Mouse (Mus musculus) forebrain, embryonic 14.5 days (tissue): Measurements from ENCODE around the gene Cdx2. TPM values are rescaled to one million over a fixed set of nuclear protein-coding genes. Genes with fewer than 3 reads are reported as not detected.

Source experiments
- ATAC-seq: fragments of 200-750 bp; cut with Nextera tagmentation; 2 replicates; pipeline ENCODE4 v1.8.0; 2017; ENCODE audit warnings: mild to moderate bottlenecking, moderate library complexity
- DNase-seq: peaks from one replicate; pipeline ENCODE4 v3.0.0-alpha.2; 2015; ENCODE audit warnings: low spot score
- H3K27ac ChIP-seq: fragments of 300-500 bp; sonication (generic); 2 replicates; pipeline ENCODE4 v1.5.1; 2014; ENCODE audit warnings: low read depth, mild to moderate bottlenecking, control low read depth, low read length, moderate library complexity
- H3K27me3 ChIP-seq: fragments of 300-500 bp; sonication (generic); replicated peaks from 2 replicates; pipeline ENCODE4 v1.6.1; 2014; ENCODE audit warnings: low read length, control low read depth, mixed read lengths; ENCODE audit not compliant: control insufficient read depth, insufficient read depth
- H3K36me3 ChIP-seq: fragments of 300-500 bp; sonication (generic); 2 replicates; pipeline ENCODE4 v1.6.1; 2014; ENCODE audit warnings: low read length, control low read depth; ENCODE audit not compliant: control insufficient read depth, insufficient read depth
- H3K4me1 ChIP-seq: fragments of 300-500 bp; sonication (generic); 2 replicates; pipeline ENCODE4 v1.6.1; 2014; ENCODE audit warnings: antibody characterized with exemption, low read length, control low read depth; ENCODE audit not compliant: control insufficient read depth, insufficient read depth
- H3K4me2 ChIP-seq: fragments of 300-500 bp; sonication (generic); 2 replicates; pipeline ENCODE4 v1.6.1; 2014; ENCODE audit warnings: mild to moderate bottlenecking, control low read depth, low read length
- H3K4me3 ChIP-seq: fragments of 300-500 bp; sonication (generic); 2 replicates; pipeline ENCODE4 v1.5.1; 2014; ENCODE audit warnings: low read depth, low read length, control low read depth
- H3K9ac ChIP-seq: fragments of 300-500 bp; sonication (generic); 2 replicates; pipeline ENCODE4 v1.6.1; 2014; ENCODE audit warnings: mild to moderate bottlenecking, low read length, control low read depth, moderate library complexity
- H3K9me3 ChIP-seq: fragments of 300-500 bp; sonication (generic); replicated peaks from 2 replicates; pipeline ENCODE4 v1.6.1; 2016; ENCODE audit warnings: low read length, control low read depth, mixed read lengths; ENCODE audit not compliant: control insufficient read depth
- WGBS: fragments of 180-500 bp; shearing (Covaris S2); extraction: QIAGEN DNeasy Blood & Tissue Kit; methylation state at CpG from one replicate; pipeline ENCODE4 v1.1.7; 2014; 5-methylcytosine and 5-hydroxymethylcytosine counted together
- polyA plus RNA-seq: library from polyadenylated mRNA; unstranded; fragments of >200 nt; fragmentation: Nextera tagmentation; extraction: Ambion mirVana; gene quantifications from 2 replicates; pipeline ENCODE4 v1.2.1, GENCODE M21; 2014

The Cdx2 gene
- polyA plus RNA-seq, 1 experiment from 2014 or later, result not detected

- Histone ChIP-seq H3K36me3 (no peaks in the 10 kb centered on the region), H3K4me2 (no peak within 1 kb of the TSS), H3K27me3 (peaks cover 37% of the 10 kb centered on the region), H3K9me3 (no peaks in the 10 kb centered on the region), H3K27ac (no peak within 1 kb of the TSS), H3K4me3 (no peak within 1 kb of the TSS), H3K4me1 (no peaks in the 10 kb centered on the region), H3K9ac (no peak within 1 kb of the TSS)
- 80% methylated on average over 8 of the region's 8 CpGs for WGBS
- DNase-seq (no peak), ATAC-seq (no peak)
These were observed 15.1 kb upstream of the Cdx2 start, which contains the start of gene Urad for GRCm38 (mm10) chr5:147322183-147322582. TSS of gene Urad (minus strand) at chr5:147322440.

- DNase-seq (peak; percentile 92), ATAC-seq (peak; percentile 74; the same call in 1 of the 2 replicates)
- Histone ChIP-seq H3K36me3 (no peaks in the 10 kb centered on the region), H3K4me1 (no peaks in the 10 kb centered on the region), H3K9me3 (no peaks in the 10 kb centered on the region), H3K27me3 (peaks cover 62% of the 10 kb centered on the region), H3K4me2 (no peak overlapping the region), H3K4me3 (no peak overlapping the region), H3K27ac (no peak overlapping the region), H3K9ac (no peak overlapping the region)
These were observed 12.6 kb upstream of the Cdx2 start for GRCm38 (mm10) chr5:147319653-147320052.

- Histone ChIP-seq H3K4me1 (no peaks in the 10 kb centered on the region), H3K4me2 (no peak overlapping the region), H3K4me3 (no peak overlapping the region), H3K27me3 (peaks cover 79% of the 10 kb centered on the region), H3K9me3 (no peaks in the 10 kb centered on the region), H3K27ac (no peak overlapping the region), H3K9ac (no peak overlapping the region), H3K36me3 (no peaks in the 10 kb centered on the region)
- WGBS, result 27% methylated on average over 7 of the region's 7 CpGs
- no peak for ATAC-seq
- no peak for DNase-seq
These were observed 10.9 kb upstream of the Cdx2 start for GRCm38 (mm10) chr5:147317991-147318390.

- no peak for DNase-seq
These were observed 10.3 kb upstream of the Cdx2 start for GRCm38 (mm10) chr5:147317321-147317720.

GRCm38 (mm10) chr5:147315432-147316075 is 8.5 kb upstream of the Cdx2 start:
- no peak overlapping the region for H3K4me2 ChIP-seq
- no peak overlapping the region for H3K27ac ChIP-seq
- no peak overlapping the region for H3K9ac ChIP-seq
- H3K4me3 ChIP-seq, result no peak overlapping the region
- DNase-seq (no peak), ATAC-seq (no peak)
- 1% methylated on average over 25 of the region's 25 CpGs for WGBS
- peaks cover 90% of the 10 kb centered on the region for H3K27me3 ChIP-seq
- H3K4me1 ChIP-seq, result no peaks in the 10 kb centered on the region
- no peaks in the 10 kb centered on the region for H3K9me3 ChIP-seq
- no peaks in the 10 kb centered on the region for H3K36me3 ChIP-seq

More at GRCm38 (mm10) chr5:147317321-147317720, 10.3 kb upstream of the Cdx2 start:
- H3K27ac ChIP-seq, result no peak overlapping the region
- no peaks in the 10 kb centered on the region for H3K4me1 ChIP-seq
- no peak overlapping the region for H3K4me3 ChIP-seq
- no peak overlapping the region for H3K9ac ChIP-seq
- peaks cover 85% of the 10 kb centered on the region for H3K27me3 ChIP-seq
- WGBS, result 5% methylated on average over 7 of the region's 7 CpGs
- no peaks in the 10 kb centered on the region for H3K9me3 ChIP-seq
- ATAC-seq, result no peak
- H3K36me3 ChIP-seq, result no peaks in the 10 kb centered on the region
- H3K4me2 ChIP-seq, result no peak overlapping the region

GRCm38 (mm10) chr5:147314646-147315431 is 7.8 kb upstream of the Cdx2 start:
- H3K27ac ChIP-seq, result no peak overlapping the region
- H3K27me3 ChIP-seq, result peaks cover 94% of the 10 kb centered on the region
- ATAC-seq, result no peak
- H3K36me3 ChIP-seq, result no peaks in the 10 kb centered on the region
- DNase-seq, result no peak
- WGBS, result under 1% methylated on average over 39 of the region's 39 CpGs
- H3K4me1 ChIP-seq, result no peaks in the 10 kb centered on the region
- no peaks in the 10 kb centered on the region for H3K9me3 ChIP-seq
- H3K9ac ChIP-seq, result no peak overlapping the region
- no peak overlapping the region for H3K4me3 ChIP-seq
- no peak overlapping the region for H3K4me2 ChIP-seq

GRCm38 (mm10) chr5:147312830-147313685 is 6.0 kb upstream of the Cdx2 start:
- no peaks in the 10 kb centered on the region for H3K9me3 ChIP-seq
- H3K9ac ChIP-seq, result no peak overlapping the region
- no peak overlapping the region for H3K4me2 ChIP-seq
- no peak overlapping the region for H3K27ac ChIP-seq
- no peaks in the 10 kb centered on the region for H3K4me1 ChIP-seq
- no peak overlapping the region for H3K4me3 ChIP-seq
- H3K27me3 ChIP-seq, result peaks cover 100% of the 10 kb centered on the region
- WGBS, result under 1% methylated on average over 27 of the region's 27 CpGs
- DNase-seq (no peak), ATAC-seq (no peak)
- no peaks in the 10 kb centered on the region for H3K36me3 ChIP-seq

- whole genome bisulfite sequencing, result 10% methylated on average over 2 of the region's 2 CpGs
- Histone ChIP-seq H3K36me3 (no peaks in the 10 kb centered on the region), H3K9me3 (no peaks in the 10 kb centered on the region), H3K9ac (no peak overlapping the region), H3K27ac (no peak overlapping the region), H3K4me2 (no peak overlapping the region), H3K4me1 (no peaks in the 10 kb centered on the region), H3K27me3 (peaks cover 100% of the 10 kb centered on the region), H3K4me3 (no peak overlapping the region)
- ATAC-seq (no peak), DNase-seq (no peak)
These were observed 2.7 kb upstream of the Cdx2 start for GRCm38 (mm10) chr5:147309786-147310185.
